Mouse (Mus musculus): Measurements from ENCODE around the gene Adamts14.

The Adamts14 gene

DNA sequence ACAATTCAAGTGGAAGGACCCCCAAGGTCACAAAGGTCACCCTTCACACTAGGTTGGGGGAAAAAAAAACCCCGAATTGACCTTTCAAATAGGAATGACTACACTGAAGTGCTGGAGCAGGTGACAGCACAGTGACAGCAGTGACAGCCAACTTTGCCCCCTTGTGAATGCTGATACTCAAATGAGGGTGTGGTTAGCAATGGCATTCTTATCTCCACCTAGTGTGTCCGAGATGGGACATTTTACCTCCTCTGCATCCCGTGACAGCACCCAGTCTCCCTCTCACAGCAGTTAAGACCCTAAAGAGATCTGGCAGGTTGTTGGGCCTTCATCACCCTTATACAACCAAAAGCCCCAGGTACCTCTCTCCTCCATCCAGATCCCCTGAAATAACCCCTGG is 123.8 kb downstream of the Adamts14 start:
- no peak for ATAC-seq (ENCODE audit: insufficient number of reproducible peaks, low FRiP score, low TSS enrichment)

DNA sequence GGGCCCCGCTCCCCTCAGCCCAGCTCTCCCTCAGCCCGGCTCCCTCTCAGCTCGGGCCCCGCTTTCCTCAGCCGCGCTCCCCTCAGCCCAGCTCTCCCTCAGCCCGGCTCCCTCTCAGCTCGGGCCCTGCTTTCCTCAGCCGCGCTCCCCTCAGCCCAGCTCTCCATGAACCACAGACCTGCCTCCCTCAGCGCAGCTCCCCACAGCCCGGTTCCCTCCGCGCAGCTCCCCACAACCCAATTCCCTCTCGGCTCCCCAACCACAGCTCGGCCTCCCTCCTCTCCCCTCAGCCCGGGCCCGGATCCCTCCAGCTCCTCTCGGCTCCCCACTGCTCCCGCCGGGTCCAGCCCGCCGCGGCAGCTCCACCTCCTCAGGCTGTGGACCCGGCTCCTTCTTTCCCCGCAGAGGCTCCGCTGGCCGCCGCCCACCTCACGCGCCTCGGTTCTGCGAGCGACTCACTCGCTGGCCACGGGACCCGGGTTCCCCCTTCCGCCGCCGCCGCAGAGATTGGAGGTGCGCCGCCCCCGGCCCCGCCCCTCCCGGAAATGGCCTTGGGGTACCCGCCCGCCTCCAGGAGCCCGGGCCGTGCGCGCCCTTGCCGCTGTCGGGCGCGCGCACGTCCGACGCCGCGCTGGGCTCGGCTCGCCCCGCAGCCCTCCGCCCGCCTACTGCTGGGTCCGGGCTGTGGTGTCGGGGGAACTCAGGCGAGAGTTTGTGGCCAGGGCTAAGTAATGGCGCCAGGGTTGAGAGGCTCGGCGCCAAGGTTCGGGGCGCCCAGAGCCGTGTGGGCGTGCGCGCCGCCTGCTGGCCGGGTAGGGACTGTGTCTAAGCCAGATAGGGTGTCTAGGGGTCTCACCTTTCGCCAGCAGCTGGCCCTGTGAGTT is 125.8 kb downstream of the Adamts14 start, which contains the start of gene Sgpl1:
Gene Sgpl1, minus strand, starts transcription at position 547 of the 884 bp plus-strand sequence.
- peak; percentile 82 for ATAC-seq (ENCODE audit: insufficient number of reproducible peaks, low FRiP score, low TSS enrichment)

Data from cerebellum, adult (tissue).